Mouse (Mus musculus) right cerebral cortex, postnatal 10 days (tissue): ENCODE measurements at regions not wholly inside any gene's neighbourhood (a gene's known extent, or its start where the extent isn't known, plus 50 kb on each side); places are given as distances from the start of the nearest gene placed in this dataset.

ENCODE experiments used
- DNase-seq, 2 experiments: peaks; one replicate each; pipeline ENCODE4 v3.0.0; 2021; ENCODE audit warnings: low spot score in 2 of 2

DNA sequence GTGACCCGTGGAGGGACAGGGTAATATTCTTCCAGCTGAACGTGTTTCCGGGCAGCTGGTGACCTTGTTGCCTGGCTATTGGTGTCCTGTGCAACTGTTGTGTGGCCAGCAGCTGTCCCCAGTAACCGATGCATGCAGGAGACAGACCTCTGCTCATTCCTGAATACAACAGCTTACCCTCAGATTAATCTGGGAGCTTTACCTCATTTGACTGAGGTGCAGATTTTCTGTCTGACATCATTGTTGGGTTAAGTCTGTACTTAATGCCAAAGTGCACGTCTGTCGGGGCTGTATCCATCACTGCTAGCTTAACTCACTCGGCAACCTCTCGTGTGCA lies 119.6 kb upstream of the Mpp6 start:
- DNase-seq = no peak

GRCm38 (mm10) chr6:49999365-49999764 lies 110.7 kb upstream of the Mpp6 start:
- no peak for DNase-seq

DNA sequence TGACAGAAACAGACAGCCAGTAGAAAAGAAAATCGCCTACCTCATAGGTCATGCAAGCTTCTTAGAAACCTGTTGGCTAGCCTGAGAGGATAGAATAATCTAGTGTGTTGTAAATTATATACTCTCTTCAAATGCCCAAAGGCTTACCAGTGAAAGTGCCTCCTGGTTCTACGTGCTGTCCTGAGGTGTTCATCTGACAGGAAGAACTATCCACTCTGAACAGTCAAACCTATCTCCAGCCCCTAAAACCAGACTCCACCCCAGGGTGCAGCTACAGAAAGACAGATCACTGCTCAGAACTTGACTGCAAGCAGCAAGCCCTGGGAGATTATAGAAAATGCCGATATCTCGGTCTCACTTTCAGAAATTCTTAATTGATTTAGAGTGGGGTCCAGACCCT lies 102.0 kb upstream of the Mpp6 start:
- DNase-seq = no peak

DNA sequence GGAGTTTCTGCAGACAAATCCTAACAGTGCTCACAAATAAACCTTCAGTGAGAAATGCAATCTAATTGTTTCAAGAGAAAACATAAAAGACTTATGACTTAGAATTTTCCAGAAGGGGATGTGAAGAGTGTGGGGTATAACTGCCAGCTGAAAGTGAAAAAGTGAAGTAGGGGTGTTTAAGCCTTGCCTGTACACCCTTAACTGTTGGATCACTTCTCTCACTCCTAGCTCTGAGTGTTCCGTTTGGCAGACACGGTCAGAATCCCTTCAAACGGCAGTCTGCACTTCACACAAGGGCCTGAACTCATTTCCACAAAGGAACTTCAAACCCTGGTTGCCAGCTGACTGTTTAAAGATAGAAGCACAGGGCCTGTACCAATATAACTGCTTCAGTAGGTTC lies 101.2 kb upstream of the Mpp6 start:
- DNase-seq = no peak

DNA sequence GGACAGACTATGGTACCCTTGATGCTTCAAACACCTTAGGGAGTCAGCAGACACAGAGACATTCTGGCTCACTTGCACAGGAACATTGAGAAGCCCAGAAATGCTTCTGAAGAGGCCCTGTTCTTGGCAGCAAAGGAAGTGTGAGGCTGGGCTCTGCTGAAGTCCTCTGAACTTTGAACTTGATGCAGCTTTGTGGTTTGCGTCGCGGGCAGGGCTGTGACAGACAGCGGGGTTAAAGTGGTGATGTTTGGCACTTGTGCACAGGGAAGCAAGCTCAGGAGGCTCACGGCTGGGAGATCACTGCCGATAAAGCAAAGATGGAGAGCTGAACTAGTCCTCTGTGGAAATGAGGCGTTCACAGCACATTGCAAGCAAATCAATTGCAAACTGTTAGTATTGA lies 100.7 kb upstream of the Mpp6 start:
- DNase-seq = no peak

- DNase-seq = no peak
These were observed 100.2 kb upstream of the Mpp6 start for GRCm38 (mm10) chr6:50009856-50010255.

DNA sequence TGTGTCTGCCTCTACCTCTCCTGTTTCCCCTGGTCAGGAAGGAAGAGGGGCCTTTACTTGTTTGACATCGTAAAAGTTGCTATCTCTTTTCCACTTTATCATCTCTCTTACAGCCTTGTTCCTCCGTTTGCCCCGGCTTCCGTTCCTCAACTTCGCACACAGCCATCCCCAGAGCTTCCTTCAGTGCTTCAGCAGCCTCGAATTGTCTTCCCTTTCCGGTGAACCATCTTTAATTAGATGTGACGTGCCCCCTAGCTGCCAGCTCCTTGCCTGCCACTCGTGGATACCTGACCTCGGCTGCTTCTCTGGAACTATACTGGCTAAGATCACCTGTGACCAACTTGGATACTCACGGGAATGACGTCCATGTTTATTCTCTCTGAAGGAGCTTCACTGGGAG lies 99.0 kb upstream of the Mpp6 start:
- DNase-seq = no peak

DNA sequence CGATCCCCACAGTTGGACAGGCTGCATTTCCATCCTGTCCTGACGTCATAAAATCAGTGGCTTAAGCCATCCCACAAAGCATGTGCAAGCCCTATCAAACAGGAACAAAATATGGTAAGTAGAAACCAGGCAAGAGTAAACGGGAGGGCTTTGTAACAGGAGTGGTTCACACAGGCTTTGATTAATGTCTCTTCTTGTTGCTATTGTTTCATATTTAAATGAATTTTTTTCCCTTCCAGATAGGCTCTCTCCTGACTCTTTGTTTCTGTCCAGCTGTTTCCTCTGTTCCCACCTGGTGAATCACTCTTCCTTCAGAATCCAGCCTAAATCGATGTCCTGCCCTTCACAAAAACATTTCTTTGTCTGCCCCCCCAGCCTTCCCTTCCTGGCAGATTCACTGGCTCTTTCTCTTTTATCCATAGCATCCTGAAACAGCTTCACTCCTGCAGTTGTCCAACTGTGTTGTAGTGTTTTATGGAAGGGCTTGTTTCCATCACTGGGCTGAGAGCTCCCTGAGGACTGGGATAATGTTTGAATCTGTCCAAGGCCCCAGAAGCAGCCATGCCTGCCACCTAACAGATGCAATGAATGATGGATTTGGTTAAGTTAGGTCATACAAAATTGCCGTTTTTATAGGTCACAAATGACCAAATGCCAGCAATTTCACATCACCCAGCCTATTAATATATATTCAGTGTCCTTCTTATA lies 98.1 kb upstream of the Mpp6 start:
- DNase-seq = no peak

GRCm38 (mm10) chr6:50013067-50013466 lies 97.0 kb upstream of the Mpp6 start:
- no peak for DNase-seq

DNA sequence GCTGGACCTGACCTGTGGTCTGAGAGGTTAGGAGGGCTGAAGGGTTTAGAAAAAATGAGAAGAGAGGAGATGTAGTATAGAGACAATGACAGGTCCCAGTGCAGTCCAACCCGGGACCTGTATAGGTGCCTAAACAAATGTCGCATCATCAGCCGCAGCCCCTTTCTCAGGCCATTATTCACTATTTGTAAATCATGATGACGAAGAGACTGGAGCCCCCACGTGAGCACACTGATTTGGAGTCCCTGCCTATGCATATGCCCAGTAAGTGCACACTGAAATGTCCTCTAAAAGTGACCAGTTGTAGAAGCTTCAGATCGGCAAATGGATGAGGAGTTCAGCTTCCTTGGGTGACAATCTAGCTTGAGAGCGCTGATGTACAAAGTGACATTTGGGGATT lies 96.2 kb upstream of the Mpp6 start:
- DNase-seq = no peak

GRCm38 (mm10) chr6:50027981-50028380 lies 82.1 kb upstream of the Mpp6 start:
- no peak for DNase-seq

GRCm38 (mm10) chr6:50029895-50030515 lies 80.0 kb upstream of the Mpp6 start:
- DNase-seq = no peak

GRCm38 (mm10) chr6:50031356-50031755 lies 78.7 kb upstream of the Mpp6 start:
- no peak for DNase-seq

DNA sequence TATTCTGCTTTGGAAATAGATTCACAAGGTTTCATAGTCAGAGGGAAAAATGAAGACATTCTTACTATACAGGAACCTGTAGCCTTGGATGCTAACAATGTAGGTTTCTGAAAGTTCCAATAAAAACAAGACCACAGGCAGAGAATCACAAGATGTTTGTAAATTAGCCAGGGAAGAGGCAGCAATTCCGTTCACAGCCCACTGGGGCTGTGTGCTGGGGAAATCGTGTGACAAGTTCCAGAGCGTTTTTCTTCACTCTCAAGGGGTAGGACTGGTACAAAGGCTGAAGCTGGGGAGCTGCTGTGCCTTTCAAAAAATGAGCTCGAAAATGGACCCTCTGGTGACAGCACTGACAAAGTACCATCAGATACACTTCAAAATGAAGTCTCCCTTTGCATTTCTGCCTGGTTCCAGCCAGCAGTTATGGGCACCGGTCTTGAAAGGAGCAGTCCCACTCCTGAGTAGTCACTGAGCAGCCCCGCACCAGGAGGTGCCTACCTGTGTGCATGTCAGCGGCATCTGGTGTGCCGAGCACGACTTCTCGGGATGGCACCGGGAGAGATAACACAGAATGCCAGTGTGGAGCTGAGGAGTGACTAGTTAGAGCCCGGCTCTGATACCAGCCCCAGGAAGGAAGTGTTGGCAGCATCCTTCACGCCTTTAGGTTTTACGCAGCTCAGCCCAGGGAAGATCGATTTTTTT lies 77.0 kb upstream of the Mpp6 start:
- no peak for DNase-seq

- DNase-seq = no peak
These were observed 72.4 kb upstream of the Mpp6 start for GRCm38 (mm10) chr6:50037614-50038013.

- DNase-seq = no peak
These were observed 71.7 kb upstream of the Mpp6 start for GRCm38 (mm10) chr6:50038369-50038768.

- DNase-seq = no peak
These were observed 69.0 kb upstream of the Mpp6 start for GRCm38 (mm10) chr6:50041044-50041443.

DNA sequence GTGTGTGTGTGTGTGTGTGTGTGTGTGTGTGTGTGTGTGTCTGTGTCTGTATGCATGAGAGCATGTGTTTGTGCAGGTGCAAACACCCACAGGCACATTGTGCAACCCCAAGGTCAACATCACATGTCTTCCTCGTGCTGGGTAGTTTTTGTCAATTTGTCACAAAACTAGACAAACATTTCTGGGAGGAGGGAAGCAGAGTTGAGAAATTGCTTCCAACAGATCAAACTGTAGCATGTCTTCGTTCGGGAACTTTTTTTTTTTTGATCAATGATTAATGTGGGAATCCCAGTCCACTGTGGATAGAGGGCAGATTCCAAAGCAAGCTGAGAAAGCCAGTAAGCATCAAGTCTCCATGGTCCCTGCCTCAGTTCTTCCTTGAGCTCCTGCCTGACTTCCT lies 67.9 kb upstream of the Mpp6 start:
- DNase-seq = no peak

- DNase-seq = no peak
These were observed 65.9 kb upstream of the Mpp6 start for GRCm38 (mm10) chr6:50044165-50044564.

- no peak for DNase-seq
These were observed 63.3 kb upstream of the Mpp6 start for GRCm38 (mm10) chr6:50046721-50047120.

DNA sequence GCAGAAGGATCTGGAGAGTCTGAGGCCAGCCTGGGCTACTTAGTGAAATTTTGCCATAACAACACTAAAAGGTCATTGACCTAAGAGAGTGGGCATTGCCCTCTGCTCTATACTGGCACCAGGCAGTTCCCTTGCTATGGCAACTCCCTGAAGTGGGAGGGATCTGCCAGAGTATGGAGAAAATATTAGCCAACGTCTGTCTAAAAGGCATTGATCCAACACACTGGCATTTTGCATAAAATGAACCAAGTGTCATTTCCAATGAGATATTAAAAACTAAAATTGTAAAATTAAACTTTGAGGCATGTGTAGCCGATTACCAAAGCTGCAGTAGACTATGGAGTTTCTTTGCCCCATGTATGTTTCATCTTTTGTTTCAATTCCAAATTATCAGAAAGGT lies 57.6 kb upstream of the Mpp6 start:
- DNase-seq = no peak

- DNase-seq = no peak
These were observed 57.0 kb upstream of the Mpp6 start for GRCm38 (mm10) chr6:50053086-50053485.

DNA sequence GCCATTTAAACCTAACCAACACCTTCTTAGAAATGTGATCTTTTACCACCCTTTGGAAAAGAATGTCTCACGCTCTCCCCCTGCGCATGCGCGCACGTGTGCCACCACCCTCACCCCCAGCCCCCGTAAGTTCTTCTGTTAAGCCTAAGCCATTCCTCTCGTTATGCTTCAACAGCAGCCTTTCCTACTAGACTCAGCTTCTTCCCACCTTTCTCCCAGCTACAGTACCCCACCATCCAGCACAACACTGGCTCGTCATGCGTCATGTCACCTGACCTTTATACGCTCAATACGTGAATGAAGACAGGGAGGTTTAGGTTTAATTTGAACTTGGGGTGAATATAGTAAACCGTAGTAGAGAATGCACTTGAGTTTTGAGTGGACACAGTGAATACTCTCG lies 55.8 kb upstream of the Mpp6 start:
- no peak for DNase-seq
